Mouse (Mus musculus) stomach, embryonic 16.5 days (tissue): Measurements from ENCODE around the gene A630001G21Rik. TPM values are rescaled to one million over a fixed set of nuclear protein-coding genes. Genes with fewer than 3 reads are reported as not detected.
A peak's percentile ranks its signal among the peaks of the same experiment; 100 is the strongest.

Source experiments
- ATAC-seq: fragments of 200-750 bp; cut with Nextera tagmentation; 2 replicates; pipeline ENCODE4 v1.8.0; 2017; ENCODE audit warnings: moderate number of reproducible peaks, moderate TSS enrichment; ENCODE audit not compliant: insufficient read depth, low FRiP score
- H3K27ac ChIP-seq: fragments of 300-500 bp; sonication (generic); 2 replicates; pipeline ENCODE4 v1.5.1; 2014; ENCODE audit warnings: low read length
- H3K27me3 ChIP-seq: fragments of 300-500 bp; sonication (generic); 2 replicates; pipeline ENCODE4 v1.6.1; 2014; ENCODE audit warnings: low read length, control low read depth, mixed read lengths; ENCODE audit not compliant: control insufficient read depth, insufficient read depth
- H3K36me3 ChIP-seq: fragments of 300-500 bp; sonication (generic); 2 replicates; pipeline ENCODE4 v1.6.1; 2014; ENCODE audit warnings: low read length; ENCODE audit not compliant: control insufficient read depth, insufficient read depth
- H3K4me1 ChIP-seq: fragments of 300-500 bp; sonication (generic); 2 replicates; pipeline ENCODE4 v1.6.1; 2014; ENCODE audit warnings: low read length, control low read depth, mixed read lengths; ENCODE audit not compliant: control insufficient read depth, insufficient read depth
- H3K4me2 ChIP-seq: fragments of 300-500 bp; sonication (generic); 2 replicates; pipeline ENCODE4 v1.6.1; 2014; ENCODE audit warnings: low read depth, low read length, mixed read lengths
- H3K4me3 ChIP-seq: fragments of 300-500 bp; sonication (generic); replicated peaks from 2 replicates; pipeline ENCODE4 v1.5.1; 2014; ENCODE audit warnings: mild to moderate bottlenecking, low read length
- H3K9ac ChIP-seq: fragments of 300-500 bp; sonication (generic); 2 replicates; pipeline ENCODE4 v1.6.1; 2014; ENCODE audit warnings: low read length
- H3K9me3 ChIP-seq: fragments of 300-500 bp; sonication (generic); replicated peaks from 2 replicates; pipeline ENCODE4 v1.6.1; 2016; ENCODE audit warnings: low read length, control low read depth; ENCODE audit not compliant: control insufficient read depth
- WGBS: fragments of 180-500 bp; shearing (Covaris S2); extraction: QIAGEN DNeasy Blood & Tissue Kit; methylation state at CpG from one replicate; pipeline ENCODE4 v1.1.7; 2014; 5-methylcytosine and 5-hydroxymethylcytosine counted together
- polyA plus RNA-seq: library from polyadenylated mRNA; unstranded; fragments of >200 nt; fragmentation: Nextera tagmentation; extraction: Ambion mirVana; gene quantifications from 2 replicates; pipeline ENCODE4 v1.2.1, GENCODE M21; 2015

A630001G21Rik gene
- polyA plus RNA-seq, 1 experiment from 2014 or later, result 1.3 TPM

- H3K27me3 ChIP-seq, result no peaks in the 10 kb centered on the region
- no peaks in the 10 kb centered on the region for H3K36me3 ChIP-seq
- no peaks in the 10 kb centered on the region for H3K4me1 ChIP-seq
- H3K27ac ChIP-seq, result no peak overlapping the region
- H3K4me2 ChIP-seq, result no peak overlapping the region
- H3K4me3 ChIP-seq, result no peak overlapping the region
- no peak overlapping the region for H3K9ac ChIP-seq
- WGBS, result 72% methylated on average over 3 of the region's 3 CpGs
- ATAC-seq, result no peak
- H3K9me3 ChIP-seq, result no peaks in the 10 kb centered on the region
Observed at GRCm38 (mm10) chr1:85732581-85732980, 45.9 kb downstream of the A630001G21Rik start.

- Histone ChIP-seq H3K4me3 (no peak overlapping the region), H3K36me3 (no peaks in the 10 kb centered on the region), H3K9me3 (no peaks in the 10 kb centered on the region), H3K4me2 (no peak overlapping the region), H3K27me3 (no peaks in the 10 kb centered on the region), H3K27ac (no peak overlapping the region), H3K4me1 (no peaks in the 10 kb centered on the region), H3K9ac (no peak overlapping the region)
- WGBS, result 77% methylated on average over 6 of the region's 6 CpGs
- no peak for ATAC-seq
Observed at GRCm38 (mm10) chr1:85730471-85730870, 48.0 kb downstream of the A630001G21Rik start.

GRCm38 (mm10) chr1:85720220-85720893 lies 58.1 kb downstream of the A630001G21Rik start:
- Histone ChIP-seq H3K4me2 (no peak overlapping the region), H3K27ac (no peak overlapping the region), H3K4me3 (no peak overlapping the region), H3K27me3 (no peaks in the 10 kb centered on the region), H3K4me1 (no peaks in the 10 kb centered on the region), H3K9ac (no peak overlapping the region), H3K9me3 (no peaks in the 10 kb centered on the region), H3K36me3 (no peaks in the 10 kb centered on the region)
- ATAC-seq, result no peak
- 65% methylated on average over 10 of the region's 10 CpGs for WGBS

GRCm38 (mm10) chr1:85719049-85719448 lies 59.4 kb downstream of the A630001G21Rik start:
- H3K9ac ChIP-seq, result no peak overlapping the region
- 57% methylated on average over 4 of the region's 4 CpGs for WGBS
- no peak overlapping the region for H3K4me2 ChIP-seq
- ATAC-seq, result no peak
- no peaks in the 10 kb centered on the region for H3K4me1 ChIP-seq
- no peak overlapping the region for H3K27ac ChIP-seq
- no peaks in the 10 kb centered on the region for H3K27me3 ChIP-seq
- H3K4me3 ChIP-seq, result no peak overlapping the region
- no peaks in the 10 kb centered on the region for H3K36me3 ChIP-seq
- H3K9me3 ChIP-seq, result no peaks in the 10 kb centered on the region

GRCm38 (mm10) chr1:85716447-85717027 lies 61.9 kb downstream of the A630001G21Rik start:
- H3K9me3 ChIP-seq, result no peaks in the 10 kb centered on the region
- 72% methylated on average over 7 of the region's 7 CpGs for WGBS
- no peak overlapping the region for H3K4me2 ChIP-seq
- no peaks in the 10 kb centered on the region for H3K4me1 ChIP-seq
- no peak for ATAC-seq
- H3K27me3 ChIP-seq, result no peaks in the 10 kb centered on the region
- no peaks in the 10 kb centered on the region for H3K36me3 ChIP-seq
- H3K27ac ChIP-seq, result no peak overlapping the region
- no peak overlapping the region for H3K4me3 ChIP-seq
- no peak overlapping the region for H3K9ac ChIP-seq

- no peak overlapping the region for H3K9ac ChIP-seq
- H3K9me3 ChIP-seq, result no peaks in the 10 kb centered on the region
- H3K4me3 ChIP-seq, result no peak overlapping the region
- H3K4me2 ChIP-seq, result no peak overlapping the region
- H3K4me1 ChIP-seq, result no peaks in the 10 kb centered on the region
- H3K27ac ChIP-seq, result no peak overlapping the region
- H3K27me3 ChIP-seq, result no peaks in the 10 kb centered on the region
- H3K36me3 ChIP-seq, result no peaks in the 10 kb centered on the region
- ATAC-seq, result no peak
Observed at GRCm38 (mm10) chr1:85714501-85714900, 63.9 kb downstream of the A630001G21Rik start.

- no peak overlapping the region for H3K27ac ChIP-seq
- WGBS, result 68% methylated on average over 2 of the region's 2 CpGs
- no peak overlapping the region for H3K9ac ChIP-seq
- no peak overlapping the region for H3K4me2 ChIP-seq
- ATAC-seq, result no peak
- no peaks in the 10 kb centered on the region for H3K27me3 ChIP-seq
- H3K9me3 ChIP-seq, result no peaks in the 10 kb centered on the region
- H3K4me1 ChIP-seq, result no peaks in the 10 kb centered on the region
- H3K4me3 ChIP-seq, result no peak overlapping the region
- H3K36me3 ChIP-seq, result no peaks in the 10 kb centered on the region
Observed at GRCm38 (mm10) chr1:85706754-85707153, 71.7 kb downstream of the A630001G21Rik start.

GRCm38 (mm10) chr1:85705552-85705951 lies 72.9 kb downstream of the A630001G21Rik start:
- H3K27me3 ChIP-seq, result no peaks in the 10 kb centered on the region
- H3K27ac ChIP-seq, result no peak overlapping the region
- no peaks in the 10 kb centered on the region for H3K9me3 ChIP-seq
- H3K36me3 ChIP-seq, result no peaks in the 10 kb centered on the region
- 97% methylated on average over 1 of the region's 1 CpGs for WGBS
- no peak overlapping the region for H3K4me2 ChIP-seq
- no peaks in the 10 kb centered on the region for H3K4me1 ChIP-seq
- ATAC-seq, result no peak
- no peak overlapping the region for H3K9ac ChIP-seq
- H3K4me3 ChIP-seq, result no peak overlapping the region

GRCm38 (mm10) chr1:85703245-85704186 lies 74.9 kb downstream of the A630001G21Rik start:
- H3K4me1 ChIP-seq, result no peaks in the 10 kb centered on the region
- ATAC-seq, result peak; percentile 95
- H3K27me3 ChIP-seq, result no peaks in the 10 kb centered on the region
- no peaks in the 10 kb centered on the region for H3K36me3 ChIP-seq
- H3K9me3 ChIP-seq, result no peaks in the 10 kb centered on the region
- peak overlapping the region; percentile 51 for H3K4me2 ChIP-seq
- H3K27ac ChIP-seq, result peak overlapping the region; percentile 39
- peak overlapping the region; percentile 30; the same call in 1 of the 2 replicates for H3K9ac ChIP-seq
- H3K4me3 ChIP-seq, result peak overlapping the region; percentile 34
- WGBS, result 16% methylated on average over 22 of the region's 22 CpGs
